Mouse (Mus musculus) MEL (cell line): ENCODE measurements at regions not wholly inside any gene's neighbourhood (a gene's known extent, or its start where the extent isn't known, plus 50 kb on each side); places are given as distances from the start of the nearest gene placed in this dataset.

Experiments used
- BHLHE40 ChIP-seq: IDR thresholded peaks from 2 replicates; pipeline ENCODE4 v1.6.1; 2012; ENCODE audit warnings: low read depth, mild to moderate bottlenecking, inconsistent platforms, low read length, improper control_type of control experiment, borderline replicate concordance
- CHD1 ChIP-seq: IDR thresholded peaks from 2 replicates; pipeline ENCODE4 v1.6.1; 2012; ENCODE audit warnings: low read depth, mild to moderate bottlenecking, inconsistent platforms, low read length, improper control_type of control experiment
- CHD2 ChIP-seq: IDR thresholded peaks from 2 replicates; pipeline ENCODE4 v1.6.1; 2011; ENCODE audit warnings: low read length, improper control_type of control experiment
- CTCF ChIP-seq, 3 experiments: IDR thresholded peaks in 2 of 3; conservative IDR thresholded peaks in 1 of 3; 2 replicates each; pipeline ENCODE4 v1.5.1; 2011 to 2012; ENCODE audit warnings: low read length in 3 of 3, low read depth in 2 of 3, mild to moderate bottlenecking in 2 of 3, improper control_type of control experiment in 1 of 3, inconsistent platforms in 1 of 3, mixed read lengths in 1 of 3, moderate library complexity in 1 of 3; ENCODE audit not compliant: control insufficient read depth in 1 of 3, insufficient read depth in 1 of 3, poor library complexity in 1 of 3, severe bottlenecking in 1 of 3
- EP300 ChIP-seq, 2 experiments: IDR thresholded peaks; 2 replicates each; pipeline ENCODE4 v1.6.1; 2011; ENCODE audit warnings: improper control_type of control experiment in 2 of 2, low read length in 2 of 2, low read depth in 1 of 2, mild to moderate bottlenecking in 1 of 2
- HCFC1 ChIP-seq: IDR thresholded peaks from 2 replicates; pipeline ENCODE4 v1.6.1; 2012; ENCODE audit warnings: low read depth, mild to moderate bottlenecking, inconsistent platforms, low read length, improper control_type of control experiment, moderate library complexity
- KAT2A ChIP-seq: conservative IDR thresholded peaks from 2 replicates; pipeline ENCODE4 v1.6.1; 2012; ENCODE audit warnings: low read depth, low read length, improper control_type of control experiment, inconsistent platforms
- MAX ChIP-seq: IDR thresholded peaks from 2 replicates; pipeline ENCODE4 v1.6.1; 2011; ENCODE audit warnings: low read length, improper control_type of control experiment
- POLR2A ChIP-seq, 2 experiments: IDR thresholded peaks; 2 replicates each; pipeline ENCODE4 v1.6.1; 2011 to 2012; ENCODE audit warnings: low read length in 2 of 2, mild to moderate bottlenecking in 2 of 2, control low read depth in 1 of 2, improper control_type of control experiment in 1 of 2, low read depth in 1 of 2, moderate library complexity in 1 of 2; ENCODE audit not compliant: control insufficient read depth in 1 of 2, insufficient read depth in 1 of 2, poor library complexity in 1 of 2
- SIN3A ChIP-seq: IDR thresholded peaks from 2 replicates; pipeline ENCODE4 v1.6.1; 2012; ENCODE audit warnings: low read length, improper control_type of control experiment, inconsistent platforms
- USF1 ChIP-seq: IDR thresholded peaks from 2 replicates; pipeline ENCODE4 v1.6.1; 2014; ENCODE audit warnings: low read depth, mild to moderate bottlenecking, inconsistent platforms, low read length, improper control_type of control experiment, moderate library complexity
- ZC3H11A ChIP-seq: IDR thresholded peaks from 2 replicates; pipeline ENCODE4 v1.6.1; 2012; ENCODE audit warnings: low read depth, mild to moderate bottlenecking, inconsistent platforms, low read length, improper control_type of control experiment

GRCm38 (mm10) chr9:74057476-74058076, 52.6 kb upstream of the Wdr72 start:
- TF ChIP-seq POLR2A (IDR thresholded peaks at IDR 0.05; ENCODE audit: control insufficient read depth in 1 of 2, insufficient read depth in 1 of 2, low read depth in 1 of 2, low read length in 2 of 2, poor library complexity in 1 of 2), result no peak
- no peak for TF ChIP-seq CTCF (IDR thresholded peaks at IDR 0.05 in 2 of 3, conservative IDR thresholded peaks at IDR 0.05 in 1 of 3; ENCODE audit: control insufficient read depth in 1 of 3, insufficient read depth in 1 of 3, low read depth in 2 of 3, low read length in 3 of 3, poor library complexity in 1 of 3, severe bottlenecking in 1 of 3)
- TF ChIP-seq SIN3A, result no peak
- TF ChIP-seq BHLHE40, result no peak
- TF ChIP-seq EP300 (IDR thresholded peaks at IDR 0.05; ENCODE audit: low read depth in 1 of 2, low read length in 2 of 2), result no peak
- TF ChIP-seq CHD1, result no peak
- TF ChIP-seq MAX, result no peak
- no peak for TF ChIP-seq USF1
- no peak for TF ChIP-seq HCFC1
- no peak for TF ChIP-seq ZC3H11A
- TF ChIP-seq CHD2, result no peak
- TF ChIP-seq KAT2A, result no peak
